Mouse (Mus musculus) left cerebral cortex, postnatal 36 days (tissue): ENCODE data around the gene Bcap31. TPM values are rescaled to one million over a fixed set of nuclear protein-coding genes. Genes with fewer than 3 reads are reported as not detected.

Experiments used
- DNase-seq, 2 experiments: peaks; one replicate each; pipeline ENCODE4 v3.0.0; 2021 to 2022; ENCODE audit warnings: low spot score in 2 of 2, mixed read lengths in 1 of 2
- intact Hi-C: fragments of 180-260 bp; cut with DNase I; formaldehyde crosslinking; loops from one replicate; pipeline ENCODE4 v1.15.1; 2025
- total RNA-seq, 2 experiments: library from RNA; stranded (reverse); gene quantifications; 2 replicates each; pipeline ENCODE4 v1.2.3; 2021

Gene Bcap31
- total RNA-seq, 2 experiments from 2014 or later, result 77.9 to 83.8 TPM

DNA sequence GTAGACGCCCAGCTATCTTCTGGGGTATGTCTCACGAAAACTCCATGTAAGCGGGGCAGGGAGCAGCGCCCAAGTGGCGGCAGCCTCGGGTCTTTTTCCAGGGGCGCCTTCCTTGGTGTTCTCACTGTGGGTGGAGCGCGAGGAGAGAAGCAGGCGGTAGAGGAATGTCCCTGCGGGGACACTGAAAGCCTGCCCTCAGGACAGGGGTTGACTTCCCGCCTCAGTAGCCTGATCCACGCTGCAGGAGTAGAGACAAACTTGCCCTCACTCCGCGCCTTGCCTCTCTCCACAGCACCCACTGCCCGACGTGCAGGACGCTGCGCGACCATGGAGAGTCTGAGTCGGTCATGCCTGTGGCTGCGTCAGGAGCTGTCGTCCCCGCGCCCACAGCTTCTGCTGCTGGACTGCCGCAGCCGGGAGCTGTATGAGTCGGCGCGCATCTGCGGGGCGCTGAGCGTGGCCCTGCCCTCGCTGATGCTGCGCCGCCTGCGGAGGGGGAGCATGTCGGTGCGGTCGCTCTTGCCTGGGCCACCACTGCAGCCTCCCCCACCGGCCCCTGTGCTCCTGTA, 76.0 kb downstream of the Bcap31 start:
- intact Hi-C loops, result no loop called here
- peak in 1 of 2 experiments; percentile 9 for DNase-seq

GRCm38 (mm10) chrX:73639255-73639675, 76.7 kb downstream of the Bcap31 start, which contains the start of gene Dusp9:
TSS of gene Dusp9 (plus strand) at chrX:73639419.
- intact Hi-C loops, result no loop called here
- DNase-seq, result no peak

DNA sequence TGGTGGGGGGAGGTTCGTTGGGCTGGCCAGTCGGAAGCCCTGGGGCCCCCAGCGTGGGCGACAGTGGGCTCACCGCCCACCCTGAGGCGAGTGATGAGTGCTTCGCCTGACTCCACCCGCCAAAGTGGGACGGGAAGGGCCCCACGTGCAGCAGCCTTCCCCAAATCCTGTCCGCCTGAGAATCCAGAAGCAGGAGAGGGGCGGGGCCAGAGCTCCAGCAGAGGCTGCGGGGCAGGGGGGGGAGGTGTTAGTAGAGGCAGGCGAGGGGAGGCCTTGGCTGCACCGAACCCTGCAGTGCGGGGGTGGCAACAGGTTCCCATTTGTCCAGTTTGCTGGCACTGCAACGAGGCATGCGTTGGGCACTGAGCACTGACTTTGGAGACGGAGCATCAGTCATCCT, 78.6 kb downstream of the Bcap31 start:
- intact Hi-C loops, result no loop called here
- DNase-seq, result no peak

Other genes with a start within 250 kb of the Bcap31 start
- gene Bgn, start 232.6 kb downstream of the Bcap31 start, total RNA-seq, result 10 to 100 TPM; 15.2 to 19.5 TPM
- 10 to 100 TPM; 95.2 to 98.6 TPM for gene Atp2b3, start 213.1 kb downstream of the Bcap31 start, total RNA-seq
- gene Dusp9, start 76.8 kb downstream of the Bcap31 start, total RNA-seq, result 1 to 10 TPM in 1 of 2 experiments, under 1 TPM in 1; 0.75 to 1.0 TPM
- 10 to 100 TPM; 84.2 to 96.1 TPM for gene Pnck, start 56.1 kb downstream of the Bcap31 start, total RNA-seq
- 100 to 1,000 TPM in 1 of 2 experiments, 10 to 100 TPM in 1; 98.6 to 104 TPM for gene Slc6a8, start 43.0 kb downstream of the Bcap31 start, total RNA-seq
- 10 to 100 TPM; 11.8 to 13.6 TPM for gene Abcd1, start 422 bp upstream of the Bcap31 start, total RNA-seq
- 10 to 100 TPM in 1 of 2 experiments, 1 to 10 TPM in 1; 9.8 to 10.2 TPM for gene Plxnb3, start 40.9 kb upstream of the Bcap31 start, total RNA-seq
- gene Srpk3, start 58.2 kb upstream of the Bcap31 start, total RNA-seq, result 10 to 100 TPM in 1 of 2 experiments, 1 to 10 TPM in 1; 8.2 to 10.4 TPM
- 100 to 1,000 TPM; 179 to 205 TPM for gene Idh3g, start 70.7 kb upstream of the Bcap31 start, total RNA-seq
- 10 to 100 TPM; 81.2 to 95.9 TPM for gene Ssr4, start 70.9 kb upstream of the Bcap31 start, total RNA-seq
- 100 to 1,000 TPM; 116 to 121 TPM for gene Pdzd4, start 108.8 kb upstream of the Bcap31 start, total RNA-seq
- not detected for gene Avpr2, start 175.9 kb upstream of the Bcap31 start, total RNA-seq
- gene L1cam, start 179.9 kb upstream of the Bcap31 start, total RNA-seq, result 100 to 1,000 TPM; 131 to 179 TPM
- gene Arhgap4, start 205.7 kb upstream of the Bcap31 start, total RNA-seq, result 1 to 10 TPM; 3.0 to 6.6 TPM
- 10 to 100 TPM; 52.5 to 54.7 TPM for gene Naa10, start 205.8 kb upstream of the Bcap31 start, total RNA-seq
- 1 to 10 TPM; 5.5 to 7.3 TPM for gene Renbp, start 214.7 kb upstream of the Bcap31 start, total RNA-seq